Mouse (Mus musculus) cerebellum, adult 2 months (tissue): ENCODE data around the gene Bend4. TPM values are rescaled to one million over a fixed set of nuclear protein-coding genes. Genes with fewer than 3 reads are reported as not detected.

Experiments
- DNase-seq, 2 experiments: peaks; one replicate each; pipeline ENCODE4 v3.0.0; 2021
- H3K27ac ChIP-seq: fragments of 200-500 bp; 2 replicates; pipeline ENCODE4 v1.5.1; 2012; ENCODE audit warnings: low read length, control low read depth, inconsistent platforms; ENCODE audit not compliant: insufficient read depth
- H3K27me3 ChIP-seq: fragments of 200-500 bp; 2 replicates; pipeline ENCODE4 v1.6.1; 2012; ENCODE audit warnings: inconsistent platforms, mild to moderate bottlenecking, low read length, moderate library complexity; ENCODE audit not compliant: control insufficient read depth, insufficient read depth
- H3K4me1 ChIP-seq: fragments of 200-500 bp; 2 replicates; pipeline ENCODE4 v1.6.1; 2011; ENCODE audit warnings: low read length; ENCODE audit not compliant: control insufficient read depth, insufficient read depth
- H3K4me3 ChIP-seq: fragments of 200-500 bp; replicated peaks from 2 replicates; pipeline ENCODE3; 2011; ENCODE audit warnings: mild to moderate bottlenecking, low read depth, low read length, control low read depth; ENCODE audit not compliant: insufficient read depth
- CTCF ChIP-seq: fragments of 200-500 bp; IDR thresholded peaks from 2 replicates; pipeline ENCODE4 v1.5.1; 2011; ENCODE audit warnings: low read depth, mild to moderate bottlenecking, control low read depth, low read length, moderate library complexity, borderline replicate concordance; ENCODE audit not compliant: insufficient read depth
- POLR2A ChIP-seq: fragments of 200-500 bp; IDR thresholded peaks from 2 replicates; pipeline ENCODE4 v1.6.1; 2011; ENCODE audit warnings: low read length, control low read depth, borderline replicate concordance; ENCODE audit not compliant: insufficient read depth
- WGBS: fragments of 180-500 bp; shearing (Covaris S2); methylation state at CpG from one replicate; pipeline ENCODE4 v1.1.7; 2018; 5-methylcytosine and 5-hydroxymethylcytosine counted together
- polyA plus RNA-seq: library from polyadenylated mRNA; depleted of rRNA; stranded (reverse); fragments of >200 nt; gene quantifications from 2 replicates; pipeline ENCODE4 v1.2.3, GENCODE M21; 2012

Bend4 gene
- polyA plus RNA-seq, 1 experiment, result 2.0 TPM

DNA sequence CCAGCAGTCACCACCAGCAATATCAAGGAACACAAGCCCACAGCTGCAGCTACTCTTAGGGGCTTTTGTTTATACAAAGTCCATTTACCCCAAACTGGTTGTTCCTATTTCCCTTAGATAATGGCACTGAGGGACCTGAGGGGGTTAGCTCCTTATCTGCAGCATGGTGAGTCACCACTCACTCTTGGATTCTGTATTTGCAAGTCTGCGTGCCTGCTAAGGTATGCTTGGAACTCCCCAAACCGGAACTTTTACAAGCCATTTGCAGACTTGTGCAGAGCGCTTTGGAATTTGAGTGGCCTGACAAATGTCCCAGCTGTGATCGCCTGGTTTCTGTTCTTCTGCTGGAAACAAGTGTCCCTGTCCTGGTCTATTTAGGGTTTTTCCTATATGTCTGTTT, 17.7 kb downstream of the Bend4 start:
- no peak for TF ChIP-seq CTCF
- TF ChIP-seq POLR2A, result no peak
- no peak for DNase-seq
- Histone ChIP-seq H3K4me1 (no peaks in the 10 kb centered on the region), H3K27ac (no peak overlapping the region), H3K27me3 (no peaks in the 10 kb centered on the region), H3K4me3 (no peak overlapping the region)
- WGBS, result 95% methylated on average over 4 of the region's 4 CpGs

DNA sequence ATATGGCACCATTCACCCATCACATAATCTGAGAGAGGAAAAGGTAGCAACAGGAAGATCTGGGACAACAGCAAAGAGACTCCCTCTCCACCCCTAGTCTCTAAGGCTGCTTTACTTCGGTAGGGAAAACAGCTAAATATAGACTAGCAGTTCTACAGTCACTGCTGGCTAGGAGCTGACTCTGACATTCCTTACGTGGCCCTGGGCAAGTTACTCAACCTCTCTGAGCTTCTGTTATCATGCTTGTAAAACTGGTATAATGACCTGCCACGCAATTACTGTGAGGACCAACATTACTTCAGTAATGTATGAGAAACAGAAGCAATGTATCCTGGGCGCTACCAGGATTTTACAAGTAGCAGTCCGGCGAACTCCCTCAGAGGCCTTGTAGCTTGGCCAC, 19.7 kb downstream of the Bend4 start:
- TF ChIP-seq POLR2A (no peak), CTCF (no peak)
- no peaks in the 10 kb centered on the region for H3K4me1 ChIP-seq
- no peak for DNase-seq
- no peaks in the 10 kb centered on the region for H3K27me3 ChIP-seq
- no peak overlapping the region for H3K4me3 ChIP-seq
- 94% methylated on average over 6 of the region's 6 CpGs for WGBS
- H3K27ac ChIP-seq, result no peak overlapping the region

DNA sequence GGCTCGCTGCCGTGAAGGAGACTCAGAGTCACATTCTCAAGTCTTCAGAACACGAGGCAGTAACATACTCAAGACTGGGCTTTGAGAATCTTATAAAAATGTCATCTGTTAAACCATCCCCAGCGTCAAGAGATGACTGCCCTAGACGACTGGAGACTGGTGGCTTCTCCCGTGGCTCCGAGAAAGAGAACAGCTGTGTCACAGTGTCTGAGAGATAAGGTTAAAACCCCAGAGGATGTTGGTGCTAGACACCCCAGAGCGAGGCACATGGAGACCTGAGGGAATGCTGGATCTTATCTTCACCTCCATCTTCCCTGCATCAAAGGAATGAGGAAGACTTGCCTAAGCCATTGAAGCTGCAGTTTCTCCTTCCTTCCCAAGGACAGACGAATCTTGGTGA, 23.2 kb downstream of the Bend4 start:
- DNase-seq, result no peak
- Histone ChIP-seq H3K27me3 (no peaks in the 10 kb centered on the region), H3K4me1 (no peaks in the 10 kb centered on the region), H3K4me3 (no peak overlapping the region), H3K27ac (no peak overlapping the region)
- TF ChIP-seq CTCF (no peak), POLR2A (no peak)
- WGBS, result 91% methylated on average over 9 of the region's 9 CpGs

DNA sequence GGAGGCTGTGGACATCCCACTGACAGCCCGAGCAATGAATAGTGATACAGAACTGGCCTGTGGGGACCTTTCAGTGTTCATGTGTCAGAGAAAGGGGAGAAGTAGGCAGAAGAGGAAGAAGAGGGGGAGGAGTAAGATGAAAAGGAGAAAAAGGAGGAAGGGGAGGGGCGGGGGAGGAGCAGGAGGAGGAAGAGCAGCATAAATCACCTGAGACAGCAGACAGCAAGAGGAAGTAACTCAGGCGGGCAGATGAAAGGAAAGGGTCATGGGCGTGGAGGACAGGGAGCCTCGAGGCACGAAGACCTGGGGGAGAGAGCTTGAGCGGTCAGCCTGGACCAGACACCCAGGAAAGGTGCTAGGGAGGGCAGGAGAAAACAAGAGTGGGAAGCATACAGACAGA, 23.7 kb downstream of the Bend4 start:
- WGBS, result 89% methylated on average over 7 of the region's 7 CpGs
- Histone ChIP-seq H3K27me3 (no peaks in the 10 kb centered on the region), H3K4me1 (no peaks in the 10 kb centered on the region), H3K4me3 (no peak overlapping the region), H3K27ac (no peak overlapping the region)
- no peak for TF ChIP-seq CTCF
- no peak for TF ChIP-seq POLR2A
- DNase-seq, result no peak

DNA sequence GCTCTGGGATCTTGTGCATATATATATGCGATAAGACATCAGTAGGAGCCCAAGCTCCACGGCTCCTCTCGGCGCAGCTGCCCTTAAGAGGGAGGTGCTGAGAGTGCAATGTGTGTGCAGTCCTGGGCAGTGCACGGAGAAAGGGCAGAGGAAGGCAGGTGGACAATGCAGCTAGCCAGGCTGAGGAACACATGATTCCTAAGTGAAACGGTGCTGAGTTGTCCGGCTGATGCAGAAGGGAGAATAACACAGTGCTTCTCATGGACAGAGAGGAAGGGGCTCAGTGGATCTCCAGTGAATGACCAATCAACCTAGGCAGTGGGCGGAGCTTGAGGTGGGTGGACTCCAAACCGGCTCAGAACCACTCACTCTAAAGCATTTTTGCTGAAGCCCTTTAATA, 26.5 kb downstream of the Bend4 start:
- no peak for TF ChIP-seq CTCF
- no peak for TF ChIP-seq POLR2A
- Histone ChIP-seq H3K27ac (no peak overlapping the region), H3K4me1 (no peaks in the 10 kb centered on the region), H3K4me3 (no peak overlapping the region), H3K27me3 (no peaks in the 10 kb centered on the region)
- 72% methylated on average over 9 of the region's 9 CpGs for WGBS
- DNase-seq, result no peak

DNA sequence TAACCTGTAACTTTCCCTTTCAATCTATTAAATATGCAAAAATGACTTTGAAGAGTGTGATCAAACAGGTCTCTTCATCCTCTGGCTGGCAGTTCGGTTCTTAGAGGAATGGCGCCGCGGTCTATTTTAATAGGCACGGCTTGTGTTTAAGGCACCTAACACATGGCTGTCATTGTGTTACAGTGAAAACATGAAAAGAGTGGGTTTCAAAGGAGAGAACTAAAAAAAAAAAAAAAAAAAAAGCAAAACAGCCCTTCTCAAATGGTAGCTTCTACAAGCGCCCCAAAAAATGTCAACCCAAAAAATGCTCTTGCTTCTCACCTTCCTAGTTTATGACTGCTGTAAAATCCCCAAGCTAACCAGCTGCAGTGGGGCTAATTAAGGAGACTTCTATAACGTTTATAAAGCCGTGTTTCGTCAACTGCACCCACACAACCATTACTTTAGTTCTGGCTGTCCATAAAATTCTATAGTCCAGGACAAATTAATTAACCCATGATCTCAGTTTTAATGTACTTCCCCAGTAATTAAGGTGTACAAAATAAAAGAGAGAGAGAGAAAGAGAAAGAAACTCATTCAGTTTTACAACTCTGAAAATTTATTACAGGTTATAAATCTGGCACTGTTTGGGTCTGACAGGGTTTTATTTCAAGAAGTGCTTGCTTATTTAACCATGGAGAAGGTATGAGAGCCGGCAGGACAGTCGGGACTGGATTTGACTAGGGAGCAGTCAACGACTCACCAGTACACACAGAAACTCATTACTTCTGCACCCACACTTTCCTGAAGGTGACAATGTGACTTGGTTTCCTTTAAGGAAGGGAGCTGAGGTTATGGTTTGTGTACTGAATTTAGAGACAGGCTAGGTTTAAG, 27.3 kb downstream of the Bend4 start:
- Histone ChIP-seq H3K4me3 (no peak overlapping the region), H3K27ac (no peak overlapping the region), H3K27me3 (no peaks in the 10 kb centered on the region), H3K4me1 (no peaks in the 10 kb centered on the region)
- TF ChIP-seq CTCF (no peak), POLR2A (no peak)
- WGBS, result 92% methylated on average over 12 of the region's 12 CpGs
- no peak for DNase-seq

DNA sequence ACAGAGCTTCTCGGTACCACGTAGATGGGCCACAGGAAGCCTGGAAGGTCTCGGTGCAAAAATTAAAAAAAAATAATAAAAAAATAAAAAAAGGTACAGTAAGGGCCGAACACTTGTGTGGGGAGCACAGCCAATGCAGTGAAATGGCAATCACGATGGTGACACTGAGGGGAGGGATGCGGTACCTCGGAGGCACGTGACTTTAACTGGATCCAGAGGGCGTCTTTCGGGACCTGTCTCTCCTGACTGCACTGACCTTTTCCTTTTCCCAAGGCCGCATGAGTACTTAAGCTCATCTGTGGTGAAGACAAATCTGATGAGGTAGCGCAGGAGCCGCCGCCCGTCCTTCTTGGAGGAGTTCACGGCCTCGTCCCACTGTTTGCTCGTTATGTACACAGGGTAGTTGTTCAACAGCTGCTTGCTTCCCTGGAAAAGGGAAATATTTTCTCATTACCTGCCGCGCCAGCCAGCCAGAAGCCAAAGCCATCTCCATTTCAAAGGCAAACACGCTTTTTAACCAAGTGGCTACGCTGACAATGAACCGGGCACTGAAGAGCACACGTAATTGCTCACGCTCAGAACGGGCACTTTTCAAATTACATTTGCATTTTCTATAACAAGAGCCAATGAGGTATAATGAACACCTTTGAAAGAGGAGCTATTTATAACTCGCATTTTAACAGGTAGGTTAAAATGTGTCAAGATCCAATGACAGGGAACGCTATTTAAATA, 28.1 kb downstream of the Bend4 start:
- TF ChIP-seq CTCF (no peak), POLR2A (no peak)
- Histone ChIP-seq H3K4me3 (no peak overlapping the region), H3K4me1 (no peaks in the 10 kb centered on the region), H3K27me3 (no peaks in the 10 kb centered on the region), H3K27ac (no peak overlapping the region)
- 94% methylated on average over 28 of the region's 28 CpGs for WGBS
- DNase-seq, result no peak

DNA sequence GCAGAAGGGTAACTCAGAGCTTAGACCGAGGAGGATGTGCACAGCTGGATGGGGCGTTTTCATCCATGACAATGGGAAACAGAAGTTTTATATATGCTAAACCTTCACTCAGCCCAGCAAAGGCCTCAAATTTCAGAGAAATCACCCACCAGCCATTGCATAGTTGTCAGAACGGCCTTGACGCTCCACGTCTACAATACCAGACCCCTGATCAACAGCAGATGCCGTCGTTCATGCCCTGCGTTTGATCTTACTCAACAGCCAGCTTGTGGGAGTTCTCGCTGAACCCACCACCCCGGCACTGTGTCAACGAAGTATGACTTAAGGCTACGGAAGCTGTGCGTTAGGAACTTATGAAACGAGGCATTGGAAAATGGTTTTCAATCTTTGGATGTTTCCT, 30.9 kb downstream of the Bend4 start:
- Histone ChIP-seq H3K4me1 (no peaks in the 10 kb centered on the region), H3K27ac (no peak overlapping the region), H3K27me3 (no peaks in the 10 kb centered on the region), H3K4me3 (no peak overlapping the region)
- TF ChIP-seq POLR2A, result no peak
- no peak for TF ChIP-seq CTCF
- no peak for DNase-seq
- 94% methylated on average over 14 of the region's 14 CpGs for WGBS
